In genomic region chr12:85467854-85468253, GRCm38 (mm10) we compare ENCODE assay signal across 11 mouse cellular contexts. TPM values are rescaled to one million over a fixed set of nuclear protein-coding genes. Genes with fewer than 3 reads are reported as not detected.
DNase-seq lines count a peak whose midpoint lies in the region; ATAC-seq lines count a peak whose summit lies in the region.
"Had no signal": no experiment of that assay in that cellular context is flagged by ENCODE, and none has a peak within 500 bp of the region (broad histone marks: within the 10 kb centered on the region; RNA-seq: fewer than 3 reads in every experiment).

No protein-coding gene starts in this region.

- ATAC-seq in frontal cortex, adult (ENCODE audit: low TSS enrichment): peak; percentile 75
- no peak for ATAC-seq in cerebellum, adult (ENCODE audit: insufficient number of reproducible peaks, low FRiP score, low TSS enrichment)

- no peak for DNase-seq in frontal cortex, postnatal 14 days (ENCODE audit: low spot score in 2 of 2)
- DNase-seq in MN1 (ENCODE audit: low spot score): peak; percentile 78
- peak; percentile 68 to 81 for DNase-seq in frontal cortex, adult 2 months (ENCODE audit: extremely low spot score in 1 of 2, low spot score in 1 of 2)
- peak; percentile 70 to 86 for DNase-seq in left cerebral cortex, postnatal 14 days (ENCODE audit: low spot score in 2 of 2)
- no peak for DNase-seq in cerebellum, adult 11 months
- no peak for DNase-seq in urinary bladder, postnatal 10 days (ENCODE audit: low spot score)
- DNase-seq: adrenal gland, postnatal 14 days; kidney, postnatal 36 days; thymus, postnatal 14 days had no signal

- intact Hi-C loops in left cerebral cortex, postnatal 14 days (cut with DNase I): no loop called here

RNA-seq across cellular contexts. Expression of gene Fos, which starts 5.8 kb away (rescaled TPM):
- polyA plus RNA-seq in frontal cortex, adult 2 months (2012; rRNA removed): 38.0 and 106 TPM in 2 replicates
- total RNA-seq in left cerebral cortex, postnatal 14 days (2021): 10 to 100 TPM; 31.1 to 40.8 TPM

Comparison
In these comparisons a context has a peak if more than half of its experiments do, and no peak if none do; other contexts are left out.
1. DNase-seq: peak in MN1 (single experiment), frontal cortex, adult 2 months (2 of 2) and left cerebral cortex, postnatal 14 days (2 of 2); none in frontal cortex, postnatal 14 days (0 of 2), cerebellum, adult 11 months (single experiment) and urinary bladder, postnatal 10 days (single experiment).